Mouse (Mus musculus) heart, postnatal 0 days (tissue): ENCODE results near the gene Cfap206. TPM values are rescaled to one million over a fixed set of nuclear protein-coding genes. Genes with fewer than 3 reads are reported as not detected.

Experiments
- ATAC-seq: fragments of 200-750 bp; cut with Nextera tagmentation; 2 replicates; pipeline ENCODE4 v1.8.0; 2017; ENCODE audit warnings: low read depth, moderate number of reproducible peaks, moderate library complexity; ENCODE audit not compliant: insufficient read depth
- DNase-seq: peaks from one replicate; pipeline ENCODE4 v3.0.0-alpha.2; 2016; ENCODE audit warnings: low spot score
- H3K27ac ChIP-seq: fragments of 300-500 bp; sonication (generic); 2 replicates; pipeline ENCODE4 v1.5.1; 2014; ENCODE audit warnings: low read depth, mild to moderate bottlenecking
- H3K27me3 ChIP-seq: fragments of 300-500 bp; sonication (generic); 2 replicates; pipeline ENCODE4 v1.6.1; 2014; ENCODE audit warnings: low read length, mixed read lengths; ENCODE audit not compliant: control insufficient read depth, insufficient read depth
- H3K36me3 ChIP-seq: fragments of 300-500 bp; sonication (generic); replicated peaks from 2 replicates; pipeline ENCODE4 v1.6.1; 2014; ENCODE audit warnings: low read length, mixed read lengths; ENCODE audit not compliant: control insufficient read depth, insufficient read depth
- H3K4me1 ChIP-seq: fragments of 300-500 bp; sonication (generic); 2 replicates; pipeline ENCODE4 v1.6.1; 2014; ENCODE audit warnings: antibody characterized with exemption; ENCODE audit not compliant: control insufficient read depth, insufficient read depth
- H3K4me2 ChIP-seq: fragments of 300-500 bp; sonication (generic); 2 replicates; pipeline ENCODE4 v1.6.1; 2014; ENCODE audit warnings: low read depth, mild to moderate bottlenecking, low read length, moderate library complexity
- H3K4me3 ChIP-seq: fragments of 300-500 bp; sonication (generic); 2 replicates; pipeline ENCODE4 v1.5.1; 2014; ENCODE audit warnings: low read depth, low read length
- H3K9ac ChIP-seq: fragments of 300-500 bp; sonication (generic); replicated peaks from 2 replicates; pipeline ENCODE4 v1.6.1; 2014; ENCODE audit warnings: low read depth, low read length, mixed read lengths
- H3K9me3 ChIP-seq: fragments of 300-500 bp; sonication (generic); replicated peaks from 2 replicates; pipeline ENCODE4 v1.6.1; 2016; ENCODE audit warnings: low read length; ENCODE audit not compliant: control insufficient read depth
- CTCF ChIP-seq: IDR thresholded peaks from 2 replicates; pipeline ENCODE4 v1.5.1; 2016; ENCODE audit warnings: antibody characterized with exemption, control low read depth, low read depth
- EP300 ChIP-seq: IDR thresholded peaks from 2 replicates; pipeline ENCODE4 v1.6.1; 2016; ENCODE audit warnings: antibody characterized with exemption, low read depth
- WGBS: fragments of 180-500 bp; shearing (Covaris S2); extraction: QIAGEN DNeasy Blood & Tissue Kit; methylation state at CpG from one replicate; pipeline ENCODE4 v1.1.7; 2014; 5-methylcytosine and 5-hydroxymethylcytosine counted together
- polyA plus RNA-seq: library from polyadenylated mRNA; unstranded; fragments of >200 nt; fragmentation: Nextera tagmentation; extraction: Ambion mirVana; gene quantifications from 2 replicates; pipeline ENCODE4 v1.2.1, GENCODE M21; 2015
- total RNA-seq: library from RNA; depleted of rRNA; stranded (reverse); fragments of >200 nt; gene quantifications from 2 replicates; pipeline ENCODE4 v1.2.3, GENCODE M21; 2014; ENCODE audit warnings: low replicate concordance; rRNA removed

Gene Cfap206
- total and polyA plus RNA-seq, 2 experiments from 2014 or later = not detected

- DNase-seq (no peak), ATAC-seq (no peak)
- Histone ChIP-seq H3K9ac (no peak overlapping the region), H3K9me3 (no peaks in the 10 kb centered on the region), H3K4me1 (no peaks in the 10 kb centered on the region), H3K4me2 (no peak overlapping the region), H3K36me3 (peaks cover 60% of the 10 kb centered on the region), H3K4me3 (no peak overlapping the region), H3K27ac (no peak overlapping the region), H3K27me3 (no peaks in the 10 kb centered on the region)
- TF ChIP-seq CTCF (no peak), EP300 (no peak)
Measured at GRCm38 (mm10) chr4:34644779-34645178, 85.2 kb downstream of the Cfap206 start.

DNA sequence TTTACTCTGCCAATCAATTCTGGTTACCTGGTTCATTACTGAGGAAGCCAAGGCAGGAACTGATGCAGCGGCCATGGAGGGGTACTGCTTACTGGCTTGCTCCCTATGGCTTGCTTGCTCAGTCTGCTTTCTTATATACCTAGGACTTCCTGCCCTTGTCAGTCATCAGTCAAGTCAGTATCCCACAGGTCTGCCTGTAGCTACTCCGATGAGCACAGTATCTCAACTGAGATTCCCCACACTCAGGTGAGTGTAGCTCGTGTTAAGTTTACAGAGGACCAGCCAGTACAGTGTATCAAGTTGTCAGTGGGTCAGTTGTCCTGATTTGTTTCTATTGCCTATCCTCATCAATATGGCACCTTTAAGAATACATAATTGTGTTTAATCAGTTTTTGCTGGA, 89.3 kb downstream of the Cfap206 start:
- Histone ChIP-seq H3K9me3 (no peaks in the 10 kb centered on the region), H3K27ac (no peak overlapping the region), H3K27me3 (no peaks in the 10 kb centered on the region), H3K4me3 (no peak overlapping the region), H3K4me2 (no peak overlapping the region), H3K4me1 (no peaks in the 10 kb centered on the region), H3K36me3 (peaks cover 50% of the 10 kb centered on the region), H3K9ac (no peak overlapping the region)
- ATAC-seq (no peak), DNase-seq (no peak)
- 93% methylated on average over 3 of the region's 3 CpGs for WGBS
- no peak for TF ChIP-seq CTCF
- no peak for TF ChIP-seq EP300

DNA sequence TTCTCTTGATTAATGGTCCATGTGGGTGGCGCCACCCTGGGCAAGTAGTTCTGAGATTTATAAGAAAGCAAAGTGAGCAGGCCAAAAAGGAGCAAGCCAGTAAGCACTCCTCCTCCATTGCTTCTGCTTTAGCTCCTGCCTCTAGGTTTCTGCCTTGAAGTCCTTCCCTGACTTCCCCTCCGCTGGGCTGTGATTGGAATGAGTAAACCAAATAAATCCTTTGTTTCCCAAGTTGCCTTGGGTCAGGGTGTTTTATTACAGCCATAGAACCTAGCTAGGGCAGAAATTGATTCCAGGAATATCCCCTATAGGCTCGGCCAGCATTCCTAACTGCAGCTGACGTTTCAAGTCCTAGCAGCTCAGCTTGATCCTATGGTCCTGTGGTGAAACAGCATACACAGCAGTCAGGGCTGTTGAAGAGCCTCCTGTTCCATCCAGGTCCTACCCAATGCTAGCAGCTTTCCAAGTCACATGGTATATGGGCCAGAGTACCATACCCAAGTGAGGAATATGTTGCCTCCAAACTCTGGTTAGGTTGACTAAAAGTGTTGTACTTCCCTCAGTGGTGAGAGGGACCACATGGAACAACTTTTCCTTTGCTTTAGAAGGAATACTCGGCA, 90.2 kb downstream of the Cfap206 start:
- H3K4me2 ChIP-seq = no peak overlapping the region
- no peak overlapping the region for H3K9ac ChIP-seq
- no peak for DNase-seq
- H3K36me3 ChIP-seq = peaks cover 47% of the 10 kb centered on the region
- H3K9me3 ChIP-seq = no peaks in the 10 kb centered on the region
- 96% methylated on average over 5 of the region's 5 CpGs for WGBS
- H3K4me1 ChIP-seq = no peaks in the 10 kb centered on the region
- no peak overlapping the region for H3K4me3 ChIP-seq
- no peak for ATAC-seq
- TF ChIP-seq EP300 (no peak), CTCF (no peak)
- H3K27me3 ChIP-seq = no peaks in the 10 kb centered on the region
- H3K27ac ChIP-seq = no peak overlapping the region

Other genes starting within 250 kb of the Cfap206 start
- gene Akirin2, start 179.3 kb downstream of the Cfap206 start, total RNA-seq = 29.0 and 66.3 TPM in 2 replicates
- 34.2 and 37.0 TPM in 2 replicates for gene Akirin2, start 179.3 kb downstream of the Cfap206 start, polyA plus RNA-seq
- gene Orc3, start 115.3 kb downstream of the Cfap206 start, total RNA-seq = 41.0 and 47.8 TPM in 2 replicates
- gene Orc3, start 115.3 kb downstream of the Cfap206 start, polyA plus RNA-seq = 50.0 and 51.4 TPM in 2 replicates
- gene Rars2, start 115.2 kb downstream of the Cfap206 start, total RNA-seq = 19.4 and 93.2 TPM in 2 replicates
- gene Rars2, start 115.2 kb downstream of the Cfap206 start, polyA plus RNA-seq = 49.7 and 51.2 TPM in 2 replicates
- gene Slc35a1, start 42.8 kb downstream of the Cfap206 start, total RNA-seq = 29.1 and 30.6 TPM in 2 replicates
- 31.8 and 32.2 TPM in 2 replicates for gene Slc35a1, start 42.8 kb downstream of the Cfap206 start, polyA plus RNA-seq
- gene Gm136, start 26.1 kb upstream of the Cfap206 start, total RNA-seq = not detected in 2 replicates
- not detected in 2 replicates for gene Gm136, start 26.1 kb upstream of the Cfap206 start, polyA plus RNA-seq
- gene Smim8, start 48.2 kb upstream of the Cfap206 start, total RNA-seq = 20.8 and 33.0 TPM in 2 replicates
- gene Smim8, start 48.2 kb upstream of the Cfap206 start, polyA plus RNA-seq = 107 and 112 TPM in 2 replicates
- gene Zfp292, start 152.8 kb upstream of the Cfap206 start, total RNA-seq = 13.5 and 13.6 TPM in 2 replicates
- gene Zfp292, start 152.8 kb upstream of the Cfap206 start, polyA plus RNA-seq = 7.1 and 7.2 TPM in 2 replicates
- not detected in 2 replicates for gene Cga, start 163.6 kb upstream of the Cfap206 start, total RNA-seq
- gene Cga, start 163.6 kb upstream of the Cfap206 start, polyA plus RNA-seq = not detected in 2 replicates